Mouse (Mus musculus): ENCODE measurements around the gene Pin1. TPM values are rescaled to one million over a fixed set of nuclear protein-coding genes. Genes with fewer than 3 reads are reported as not detected.
"Not testable (repeated sequence)": the region's sequence is repeated elsewhere in the genome, so short reads cannot be mapped to it uniquely, and the experiment has no call there.

Gene Pin1
- total RNA-seq, 2 experiments from 2014 or later = 40.4 to 42.3 TPM

DNA sequence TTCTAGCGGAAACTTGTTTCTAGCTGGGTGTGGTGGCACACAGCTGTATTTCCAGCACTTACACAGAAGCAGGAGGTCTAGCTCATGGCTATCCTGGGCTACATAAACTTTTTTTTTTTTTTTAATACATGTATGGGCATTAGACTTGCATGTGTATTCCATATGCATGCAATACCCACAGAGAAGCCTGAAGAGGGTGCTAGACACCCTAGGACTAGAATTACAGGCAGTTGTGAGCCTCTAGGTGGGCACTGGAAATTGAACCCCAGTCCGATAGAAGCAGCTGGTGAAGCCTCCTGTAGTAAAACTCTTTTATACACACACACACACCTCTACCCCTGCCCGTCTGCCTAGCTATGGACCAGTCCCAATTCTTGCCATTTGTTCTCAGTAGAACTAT is 2.0 kb downstream of the Pin1 start:
- DNase-seq (ENCODE audit: low spot score in 2 of 2) = no peak

DNA sequence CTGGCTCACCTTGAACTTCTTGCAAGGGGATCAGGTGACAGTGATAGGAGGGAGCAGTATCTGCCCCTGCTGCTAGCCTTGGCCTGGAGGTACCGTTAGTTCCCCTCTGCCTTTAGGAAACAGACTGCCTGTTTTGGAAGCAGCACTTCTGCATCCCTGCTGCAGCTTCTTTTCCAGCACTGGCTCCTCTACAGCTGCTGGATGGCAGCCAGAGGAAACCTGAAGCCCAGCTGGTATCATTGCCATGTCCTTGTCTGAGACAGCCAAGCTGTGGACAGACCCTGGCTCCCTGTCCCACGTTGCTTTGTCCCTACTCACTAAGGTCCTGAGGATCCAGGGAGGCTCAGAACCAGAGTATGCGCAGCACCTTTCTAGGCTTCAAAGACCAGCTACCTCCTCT is 5.7 kb downstream of the Pin1 start:
- DNase-seq (ENCODE audit: low spot score in 2 of 2) = no peak

GRCm38 (mm10) chr9:20662325-20662724 is 10.4 kb downstream of the Pin1 start:
- peak; percentile 86 to 89 for DNase-seq (ENCODE audit: low spot score in 2 of 2)

DNA sequence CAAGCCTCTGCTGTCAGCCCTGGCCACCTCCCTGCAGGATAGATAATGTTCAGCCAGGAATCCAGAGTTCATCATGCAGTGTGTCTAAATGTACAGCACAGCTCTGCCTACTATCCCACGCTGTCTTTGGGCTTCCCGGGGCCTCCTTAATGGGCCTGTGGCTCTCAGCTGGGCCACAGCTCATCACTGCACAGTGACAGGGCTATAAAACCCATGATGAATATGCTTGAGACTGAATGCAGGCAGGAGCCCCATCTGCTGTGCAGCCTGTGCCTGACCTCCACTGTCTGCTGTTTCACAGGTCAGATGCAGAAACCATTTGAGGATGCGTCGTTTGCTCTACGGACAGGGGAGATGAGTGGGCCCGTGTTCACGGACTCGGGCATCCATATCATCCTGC is 11.0 kb downstream of the Pin1 start:
- DNase-seq (ENCODE audit: low spot score in 2 of 2) = no peak

DNA sequence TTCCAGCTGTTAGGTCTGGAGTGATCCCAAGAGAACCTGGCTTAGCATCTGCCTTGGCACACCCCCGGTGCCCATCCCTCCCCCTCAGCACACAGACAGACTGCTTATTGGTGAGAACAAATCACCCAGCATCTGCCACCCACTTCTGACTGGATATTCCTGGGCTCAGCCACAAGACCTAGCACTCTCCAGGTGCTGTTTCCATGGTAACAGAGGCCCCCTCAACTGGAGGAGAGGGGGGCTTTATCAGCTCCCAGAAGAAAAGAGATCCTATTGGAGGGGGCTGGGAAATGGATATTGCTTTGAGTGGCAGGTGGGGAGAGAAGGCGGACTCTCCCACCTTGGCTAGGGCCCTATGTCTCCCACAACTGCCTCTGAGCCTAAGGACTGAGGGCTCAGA is 12.1 kb downstream of the Pin1 start:
- peak; percentile 57 to 67 for DNase-seq (ENCODE audit: low spot score in 2 of 2)

- DNase-seq (ENCODE audit: low spot score in 2 of 2) = peak; percentile 33 to 40
Measured at GRCm38 (mm10) chr9:20664366-20664765, 12.5 kb downstream of the Pin1 start.

- DNase-seq (ENCODE audit: low spot score in 2 of 2) = no peak
Measured at GRCm38 (mm10) chr9:20664982-20665637, 13.2 kb downstream of the Pin1 start.

- no peak for DNase-seq (ENCODE audit: low spot score in 2 of 2)
Measured at GRCm38 (mm10) chr9:20665925-20666324, 14.0 kb downstream of the Pin1 start.

DNA sequence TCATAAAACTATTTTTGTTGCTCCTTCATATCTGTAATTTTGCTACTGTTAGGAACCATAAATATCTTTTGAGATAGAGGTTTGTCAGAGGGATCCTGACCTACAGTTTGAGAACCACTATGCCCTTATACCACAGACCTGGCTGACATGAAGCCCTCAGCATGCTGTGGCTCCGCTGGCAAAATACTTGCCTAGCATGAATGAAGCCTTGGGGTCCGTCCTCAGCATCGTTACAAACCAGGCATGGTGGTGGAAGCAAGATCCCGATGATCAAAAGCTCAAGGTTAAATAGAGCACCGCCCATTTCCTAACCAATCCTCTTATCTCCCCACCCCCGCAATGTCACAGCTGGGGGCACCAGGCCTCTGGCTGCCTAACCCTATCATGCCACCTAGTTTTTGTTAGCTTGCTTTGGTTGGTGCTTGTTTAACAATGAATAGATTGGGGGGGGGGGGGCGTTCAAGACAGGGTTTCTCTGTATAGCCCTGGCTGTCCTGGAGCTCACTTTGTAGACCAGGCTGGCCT is 14.7 kb downstream of the Pin1 start:
- no peak for DNase-seq (ENCODE audit: low spot score in 2 of 2)

DNA sequence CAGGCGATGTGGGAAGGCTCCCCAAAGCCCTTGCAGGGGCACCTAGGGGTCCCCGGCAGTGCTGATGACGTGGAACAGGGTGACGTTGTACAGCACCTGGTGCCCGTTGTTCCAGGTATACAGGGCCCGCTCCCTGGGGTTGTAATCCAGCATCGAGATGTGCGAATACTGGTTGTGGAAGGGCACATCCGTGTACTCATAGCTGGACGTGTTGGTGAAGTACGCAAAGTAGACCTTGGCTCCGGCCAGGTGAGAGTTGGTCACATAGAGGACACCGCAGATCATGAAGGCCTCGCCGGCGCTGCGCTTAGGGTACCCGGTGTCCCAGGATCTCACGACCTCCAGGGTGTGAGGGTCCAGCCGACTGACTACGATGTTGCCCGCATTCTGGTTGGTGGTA is 16.2 kb downstream of the Pin1 start:
- DNase-seq (ENCODE audit: low spot score in 2 of 2) = no peak

GRCm38 (mm10) chr9:20672047-20672446 is 20.2 kb downstream of the Pin1 start:
- no peak for DNase-seq (ENCODE audit: low spot score in 2 of 2)

DNA sequence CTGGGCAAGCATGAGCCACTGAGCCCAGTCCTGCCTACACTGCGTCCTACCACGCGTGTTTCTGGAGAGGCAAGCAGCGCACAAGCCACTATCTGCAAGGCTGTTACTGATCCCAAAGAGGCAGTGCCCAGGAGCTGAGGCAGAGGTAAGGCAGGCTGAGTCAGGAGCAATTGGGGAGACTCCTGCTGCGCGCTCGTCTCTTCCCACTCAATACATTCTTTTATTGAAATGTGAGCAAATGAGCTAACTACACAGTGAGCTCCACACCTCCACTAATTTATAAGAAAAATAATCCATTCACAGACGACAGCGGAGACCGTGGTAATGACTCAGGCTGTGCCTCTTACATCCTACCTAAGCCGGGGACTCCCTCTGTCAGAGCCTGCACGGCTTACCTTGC is 26.0 kb downstream of the Pin1 start:
- DNase-seq (ENCODE audit: low spot score in 2 of 2) = no peak

DNA sequence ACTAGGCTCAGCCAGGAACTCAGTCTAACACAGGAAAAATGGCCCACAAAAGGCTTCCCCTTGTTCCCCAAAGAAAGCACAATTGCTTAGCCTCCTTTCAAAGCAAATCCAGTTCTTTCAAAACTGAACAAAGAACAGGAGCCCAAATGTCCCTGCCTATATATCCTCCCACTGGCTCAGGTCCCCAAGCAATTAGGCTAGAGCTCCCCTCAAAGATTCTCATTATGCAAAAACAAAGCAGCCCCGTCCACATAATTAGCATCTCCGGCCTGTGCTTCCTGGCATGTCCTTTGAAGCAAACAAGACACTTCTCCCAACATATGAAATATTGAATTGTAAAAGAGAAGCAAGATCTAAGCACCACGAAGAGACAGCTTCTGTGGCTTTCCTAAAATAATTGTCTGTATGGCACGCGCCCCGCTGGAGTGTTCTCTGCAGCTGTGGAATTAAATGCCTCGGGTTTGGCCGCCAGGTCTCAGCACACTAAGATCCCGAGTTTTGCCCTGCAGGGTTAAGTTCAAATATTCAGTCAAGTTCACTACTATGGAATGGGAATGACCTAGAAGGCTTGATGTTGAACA is 28.6 kb downstream of the Pin1 start:
- no peak for DNase-seq (ENCODE audit: low spot score in 2 of 2)

DNA sequence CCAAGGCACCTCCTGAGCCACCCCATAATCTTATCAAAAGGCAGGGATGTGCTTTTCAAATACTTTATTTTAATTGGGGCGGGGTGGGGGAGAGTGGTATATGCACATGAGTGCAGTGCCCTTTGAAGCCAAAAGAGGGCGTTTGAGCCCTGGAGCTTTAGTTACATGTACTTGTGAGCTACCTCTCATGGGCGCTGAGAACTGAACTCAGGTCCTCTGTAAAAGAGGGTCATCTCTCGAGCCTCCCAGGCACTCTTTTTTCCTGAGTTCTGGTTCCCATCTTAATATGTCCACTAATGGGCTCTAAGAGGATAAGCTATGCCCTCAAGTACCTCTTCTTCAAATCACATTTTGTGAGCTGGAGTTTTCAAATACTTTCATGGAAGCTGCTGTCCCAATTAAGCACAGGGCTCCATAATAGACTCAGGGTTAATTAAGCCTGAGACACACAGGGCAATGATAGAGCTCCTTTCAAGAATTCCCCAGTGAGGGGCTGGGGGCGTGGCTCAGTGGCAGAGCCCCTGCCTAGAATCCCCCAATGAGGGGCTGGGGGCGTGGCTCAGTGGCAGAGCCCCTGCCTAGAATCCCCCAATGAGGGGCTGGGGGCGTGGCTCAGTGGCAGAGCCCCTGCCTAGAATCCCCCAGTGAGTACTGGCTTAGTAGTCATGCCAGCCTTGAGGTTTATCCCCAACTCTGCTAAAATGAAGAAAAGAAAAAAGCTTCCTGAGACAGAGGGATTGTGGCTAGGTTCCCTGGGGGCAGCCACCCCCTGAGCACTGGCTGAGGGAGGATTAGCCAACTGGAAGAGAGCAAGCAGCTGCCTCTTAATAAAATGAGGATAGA is 29.9 kb downstream of the Pin1 start:
- no peak for DNase-seq (ENCODE audit: low spot score in 2 of 2)

DNA sequence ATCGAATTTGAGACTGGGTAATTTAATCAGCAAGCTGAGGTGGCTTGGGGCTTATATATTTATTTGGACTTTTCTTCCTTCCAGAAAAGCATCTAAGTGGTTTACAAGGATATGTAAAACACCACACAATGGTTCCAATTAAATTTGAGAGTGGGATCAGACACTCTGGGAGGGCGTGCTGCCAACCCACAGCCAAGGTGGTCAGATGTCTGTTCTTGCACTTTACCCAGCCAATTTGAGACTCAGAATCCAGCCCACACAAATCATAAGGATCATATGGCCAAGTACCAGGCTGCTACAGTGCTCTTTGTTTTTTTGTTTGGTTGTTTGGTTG is 30.5 kb downstream of the Pin1 start:
- DNase-seq (ENCODE audit: low spot score in 2 of 2) = peak in 1 of 2 experiments; percentile 65

- DNase-seq (ENCODE audit: low spot score in 2 of 2) = peak; percentile 66 to 83
Measured at GRCm38 (mm10) chr9:20685081-20685861, 33.4 kb downstream of the Pin1 start.

GRCm38 (mm10) chr9:20689403-20689802 is 37.5 kb downstream of the Pin1 start:
- DNase-seq (ENCODE audit: low spot score in 2 of 2) = no peak

- no peak for DNase-seq (ENCODE audit: low spot score in 2 of 2)
Measured at GRCm38 (mm10) chr9:20689913-20690312, 38.0 kb downstream of the Pin1 start.

DNA sequence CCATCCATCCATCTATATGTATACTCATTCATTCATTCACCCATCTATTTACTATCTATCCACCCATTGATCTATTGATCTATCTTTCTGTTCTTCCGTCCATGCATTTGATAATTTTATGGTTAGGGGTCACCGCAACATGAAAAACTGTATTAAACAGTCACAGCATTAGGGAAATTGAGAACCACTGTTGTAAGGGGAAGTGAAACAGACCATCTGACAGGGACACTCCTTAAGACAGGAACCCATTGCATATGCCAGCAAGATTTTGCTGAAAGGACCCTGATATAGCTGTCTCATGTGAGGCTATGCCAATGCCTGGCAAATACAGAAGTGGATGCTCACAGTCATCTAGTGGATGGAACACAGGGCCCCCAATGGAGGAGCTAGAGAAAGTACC is 38.6 kb downstream of the Pin1 start:
- DNase-seq (ENCODE audit: low spot score in 2 of 2) = not testable (repeated sequence)

GRCm38 (mm10) chr9:20692863-20693262 is 41.0 kb downstream of the Pin1 start:
- DNase-seq (ENCODE audit: low spot score in 2 of 2) = no peak

DNA sequence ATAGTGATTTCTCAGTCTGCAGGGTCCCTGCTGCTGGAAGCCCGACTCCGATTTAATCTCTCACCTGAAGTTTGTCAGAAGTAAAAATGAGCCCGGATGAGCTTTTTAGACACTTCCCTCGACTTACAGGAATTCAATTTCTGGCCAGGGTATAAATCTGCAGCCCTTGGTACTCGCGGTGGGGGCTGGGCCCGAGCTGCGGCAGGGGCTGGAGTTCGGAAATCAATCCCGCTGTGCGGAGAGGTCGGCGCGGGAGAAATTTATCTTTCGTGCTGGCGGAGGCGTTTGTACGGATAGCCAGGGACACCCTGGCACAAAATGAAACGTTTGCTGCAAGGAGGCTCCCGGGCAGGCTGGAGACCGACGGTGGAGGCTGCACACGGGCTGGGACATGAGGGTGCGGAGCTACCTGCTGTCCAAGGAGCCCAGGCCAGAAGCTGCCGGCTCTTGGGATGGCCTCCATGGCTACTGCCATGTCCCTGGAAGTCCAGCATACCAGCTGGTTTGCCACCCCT is 42.9 kb downstream of the Pin1 start:
- no peak for DNase-seq (ENCODE audit: low spot score in 2 of 2)

Measured in left cerebral cortex, adult 18-20 months (tissue).